Mouse (Mus musculus) liver, embryonic 18 days (tissue): Measurements from ENCODE around the gene Rimbp3. TPM values are rescaled to one million over a fixed set of nuclear protein-coding genes. Genes with fewer than 3 reads are reported as not detected.

Source experiments
- polyA plus RNA-seq: library from polyadenylated mRNA; depleted of rRNA; stranded (reverse); fragments of >200 nt; gene quantifications from 2 replicates; pipeline ENCODE4 v1.2.3, GENCODE M21; 2012; rRNA removed

Gene Rimbp3
- polyA plus RNA-seq, result 0.02 TPM in 2 replicates

DNA sequence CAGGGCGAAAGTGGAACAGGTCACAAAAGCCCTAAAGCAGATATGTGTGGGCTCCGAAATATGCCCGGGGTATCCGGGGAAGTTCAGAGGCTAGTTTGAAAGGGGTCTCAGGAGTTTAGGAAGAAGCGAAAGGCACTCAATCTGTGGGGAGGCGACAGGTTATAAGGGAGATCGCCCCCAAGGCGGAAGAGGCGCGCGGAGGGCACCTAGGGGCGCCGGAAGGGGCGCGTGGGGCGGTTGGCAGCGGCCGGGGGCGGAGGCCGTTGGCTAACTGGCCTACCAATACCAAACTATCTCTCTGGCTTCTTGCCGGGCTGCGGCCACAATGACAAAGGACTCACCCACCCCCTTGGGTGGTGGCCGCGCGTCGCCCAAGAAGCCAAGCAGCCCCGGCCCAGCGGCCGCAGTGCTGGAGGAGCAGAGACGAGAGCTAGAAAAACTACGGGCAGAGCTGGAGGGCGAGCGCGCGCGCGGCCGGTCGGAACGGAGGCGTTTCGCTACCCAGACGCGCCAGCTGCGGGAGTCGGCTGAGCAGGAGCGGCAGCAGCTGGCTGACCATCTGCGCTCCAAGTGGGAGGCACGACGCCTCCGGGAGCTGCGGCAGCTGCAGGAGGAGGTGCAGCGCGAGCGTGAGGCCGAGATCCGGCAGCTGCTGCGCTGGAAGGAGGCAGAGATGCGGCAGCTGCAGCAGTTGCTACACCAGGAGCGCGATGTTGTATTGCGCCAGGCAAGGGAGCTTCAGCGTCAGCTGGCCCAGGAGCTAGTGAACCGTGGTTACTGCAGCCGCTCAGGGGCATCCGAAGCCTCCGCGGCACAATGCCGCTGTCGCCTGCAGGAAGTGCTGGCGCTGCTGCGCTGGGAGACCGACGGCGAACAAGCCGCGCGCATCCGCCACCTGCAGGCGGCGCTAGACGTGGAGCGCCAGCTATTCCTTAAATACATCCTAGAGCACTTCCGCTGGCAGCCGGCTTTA lies at the start of gene Rimbp3:
Gene Rimbp3 (plus strand): TSS at position 215 of the 973 bp plus-strand sequence.

DNA sequence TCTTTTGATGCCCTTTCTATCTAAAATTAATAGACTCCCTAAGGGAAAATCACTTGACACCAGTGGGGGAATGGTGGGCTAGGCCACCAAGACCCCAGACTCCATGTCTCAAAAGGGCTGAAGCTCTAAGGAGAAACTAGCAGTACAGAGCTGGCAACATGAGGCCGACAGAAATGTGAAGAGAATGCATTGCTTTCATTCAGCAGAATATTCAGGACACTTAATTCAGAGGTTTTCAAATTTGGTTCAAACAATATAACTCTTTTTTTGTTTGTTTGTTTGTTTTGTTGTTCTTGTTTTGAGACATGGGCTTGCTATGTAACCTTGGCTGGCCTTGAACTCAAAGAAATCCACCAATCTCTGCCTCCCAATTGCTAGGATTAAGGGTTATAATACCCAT lies 5.9 kb upstream of the Rimbp3 start, which contains the start of gene Ube2l3:
Gene Ube2l3 (minus strand): TSS at position 101 of the 400 bp plus-strand sequence.

DNA sequence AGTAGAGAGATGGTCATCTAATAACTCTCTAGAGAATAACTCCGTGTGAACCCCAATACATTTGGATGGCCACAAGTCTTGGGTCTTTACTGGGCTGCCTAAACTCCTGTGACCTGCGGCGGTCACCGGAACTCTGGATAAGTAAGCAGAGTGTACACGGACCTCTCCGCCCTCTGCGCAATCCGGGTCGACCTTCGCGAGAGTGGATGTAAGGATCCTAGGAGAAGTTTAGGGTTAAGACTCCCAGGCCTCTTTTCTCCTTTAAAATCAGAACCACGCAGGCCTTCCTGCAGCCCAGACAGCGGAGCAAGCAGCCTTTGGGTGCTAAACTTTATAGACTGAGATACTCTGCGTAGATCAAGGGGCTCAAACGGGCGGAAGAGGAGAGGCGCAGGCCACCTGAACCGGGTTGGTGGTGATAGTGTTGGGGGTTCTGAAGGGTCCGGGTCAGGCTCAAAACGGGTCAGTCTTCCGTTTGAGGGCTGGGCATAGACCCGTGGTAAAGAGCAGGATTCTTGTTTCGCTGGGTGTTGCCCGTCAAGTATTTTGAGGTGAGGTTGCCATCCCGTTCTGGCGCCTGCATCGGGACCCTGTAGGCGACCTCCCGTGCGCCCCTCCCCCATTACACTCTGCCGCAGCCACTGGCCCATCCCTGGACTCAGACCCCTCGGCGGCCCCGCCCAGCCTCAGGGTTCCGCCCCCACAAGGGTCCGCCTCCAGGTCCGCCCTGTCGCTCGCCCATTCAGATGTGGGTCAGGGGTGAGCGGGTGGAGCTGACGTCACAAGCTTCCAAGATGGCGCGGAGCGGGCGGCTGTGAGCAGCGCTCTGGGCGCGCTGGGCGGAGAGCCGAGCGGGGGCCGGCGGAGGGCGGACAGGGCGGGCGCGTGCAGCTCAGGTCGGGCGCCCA lies 24.6 kb downstream of the Rimbp3 start, which contains the start of gene Hic2:
Gene Hic2 (plus strand): TSS at position 779 of the 908 bp plus-strand sequence.

Other genes starting within 250 kb of the Rimbp3 start
- gene Mapk1, start 225.2 kb upstream of the Rimbp3 start, polyA plus RNA-seq, result 49.7 and 50.9 TPM in 2 replicates
- gene Ypel1, start 138.9 kb upstream of the Rimbp3 start, polyA plus RNA-seq, result 0.44 and 0.48 TPM in 2 replicates
- gene Ppil2, start 97.3 kb upstream of the Rimbp3 start, polyA plus RNA-seq, result 32.1 and 32.4 TPM in 2 replicates
- gene 2610318N02Rik, start 83.4 kb upstream of the Rimbp3 start, polyA plus RNA-seq, result 9.0 TPM in 2 replicates
- 23.5 and 25.2 TPM in 2 replicates for gene Sdf2l1, start 76.2 kb upstream of the Rimbp3 start, polyA plus RNA-seq
- gene Ydjc, start 64.0 kb upstream of the Rimbp3 start, polyA plus RNA-seq, result 4.9 TPM in 2 replicates
- 0.60 and 0.75 TPM in 2 replicates for gene Ccdc116, start 61.4 kb upstream of the Rimbp3 start, polyA plus RNA-seq
- 43.2 and 49.9 TPM in 2 replicates for gene Ube2l3, start 6.0 kb upstream of the Rimbp3 start, polyA plus RNA-seq
- 1.5 and 1.9 TPM in 2 replicates for gene Hic2, start 25.0 kb downstream of the Rimbp3 start, polyA plus RNA-seq
- gene Tmem191c, start 67.5 kb downstream of the Rimbp3 start, polyA plus RNA-seq, result 3.2 TPM in 2 replicates
- 233 and 244 TPM in 2 replicates for gene Serpind1, start 122.8 kb downstream of the Rimbp3 start, polyA plus RNA-seq
- 3.8 and 4.5 TPM in 2 replicates for gene Snap29, start 197.4 kb downstream of the Rimbp3 start, polyA plus RNA-seq
- 13.2 and 15.5 TPM in 2 replicates for gene Pi4ka, start 197.7 kb downstream of the Rimbp3 start, polyA plus RNA-seq
- gene Crkl, start 243.4 kb downstream of the Rimbp3 start, polyA plus RNA-seq, result 7.5 and 7.8 TPM in 2 replicates